Mouse (Mus musculus) liver, embryonic 12.5 days (tissue): ENCODE data around the gene Gm6904. TPM values are rescaled to one million over a fixed set of nuclear protein-coding genes. Genes with fewer than 3 reads are reported as not detected.

Experiments
- ATAC-seq: fragments of 200-750 bp; cut with Nextera tagmentation; 2 replicates; pipeline ENCODE4 v1.8.0; 2017; ENCODE audit warnings: moderate number of reproducible peaks, mild to moderate bottlenecking, moderate library complexity
- H3K27ac ChIP-seq: fragments of 300-500 bp; sonication (generic); 2 replicates; pipeline ENCODE4 v1.5.1; 2016; ENCODE audit warnings: mild to moderate bottlenecking
- H3K27me3 ChIP-seq: fragments of 300-500 bp; sonication (generic); replicated peaks from 2 replicates; pipeline ENCODE4 v1.6.1; 2016; ENCODE audit warnings: mild to moderate bottlenecking, moderate library complexity
- H3K36me3 ChIP-seq: fragments of 300-500 bp; sonication (generic); 2 replicates; pipeline ENCODE4 v1.6.1; 2016; ENCODE audit warnings: mild to moderate bottlenecking, moderate library complexity
- H3K4me1 ChIP-seq: fragments of 300-500 bp; sonication (generic); 2 replicates; pipeline ENCODE4 v1.6.1; 2016
- H3K4me2 ChIP-seq: fragments of 300-500 bp; sonication (generic); 2 replicates; pipeline ENCODE4 v1.6.1; 2016; ENCODE audit warnings: mild to moderate bottlenecking, moderate library complexity
- H3K4me3 ChIP-seq: fragments of 300-500 bp; sonication (generic); 2 replicates; pipeline ENCODE4 v1.5.1; 2016; ENCODE audit warnings: mild to moderate bottlenecking, moderate library complexity
- H3K9ac ChIP-seq: fragments of 300-500 bp; sonication (generic); 2 replicates; pipeline ENCODE4 v1.6.1; 2016; ENCODE audit warnings: mild to moderate bottlenecking, moderate library complexity
- H3K9me3 ChIP-seq: fragments of 300-500 bp; sonication (generic); replicated peaks from 2 replicates; pipeline ENCODE4 v1.6.1; 2016; ENCODE audit warnings: mild to moderate bottlenecking, moderate library complexity
- WGBS: fragments of 180-500 bp; shearing (Covaris S2); methylation state at CpG from one replicate; pipeline ENCODE4 v1.1.7; 2016; ENCODE audit not compliant: insufficient replicate concordance; 5-methylcytosine and 5-hydroxymethylcytosine counted together
- polyA plus RNA-seq: library from polyadenylated mRNA; unstranded; fragments of >200 nt; fragmentation: Nextera tagmentation; extraction: Ambion mirVana; gene quantifications from 2 replicates; pipeline ENCODE4 v1.2.1, GENCODE M21; 2016

Gm6904 gene
- polyA plus RNA-seq, 1 experiment from 2014 or later = not detected

- no peaks in the 10 kb centered on the region for H3K9me3 ChIP-seq
- no peaks in the 10 kb centered on the region for H3K27me3 ChIP-seq
- H3K4me2 ChIP-seq = no peak overlapping the region
- 81% methylated on average over 7 of the region's 7 CpGs for whole genome bisulfite sequencing
- ATAC-seq = no peak
- peaks cover 25% of the 10 kb centered on the region for H3K4me1 ChIP-seq
- no peak overlapping the region for H3K9ac ChIP-seq
- H3K27ac ChIP-seq = no peak overlapping the region
- H3K36me3 ChIP-seq = peaks cover 6% of the 10 kb centered on the region
- no peak overlapping the region for H3K4me3 ChIP-seq
These were observed 51.0 kb downstream of the Gm6904 start for GRCm38 (mm10) chr14:59209003-59209402.

GRCm38 (mm10) chr14:59205976-59206583 lies 53.9 kb downstream of the Gm6904 start:
- H3K27ac ChIP-seq = no peak overlapping the region
- peaks cover 33% of the 10 kb centered on the region for H3K4me1 ChIP-seq
- H3K27me3 ChIP-seq = no peaks in the 10 kb centered on the region
- H3K36me3 ChIP-seq = peaks cover 5% of the 10 kb centered on the region; the same call in 1 of the 2 replicates
- H3K4me3 ChIP-seq = no peak overlapping the region
- H3K4me2 ChIP-seq = 0 out of 2 replicates have a peak overlapping the region, but pooled peaks have one; percentile 1
- ATAC-seq = no peak
- WGBS = 63% methylated on average over 10 of the region's 10 CpGs
- H3K9ac ChIP-seq = no peak overlapping the region
- H3K9me3 ChIP-seq = no peaks in the 10 kb centered on the region

GRCm38 (mm10) chr14:59205461-59205860 lies 54.6 kb downstream of the Gm6904 start:
- H3K36me3 ChIP-seq = no peaks in the 10 kb centered on the region
- no peak overlapping the region for H3K27ac ChIP-seq
- peaks cover 37% of the 10 kb centered on the region for H3K4me1 ChIP-seq
- no peak overlapping the region for H3K4me3 ChIP-seq
- H3K27me3 ChIP-seq = no peaks in the 10 kb centered on the region
- 54% methylated on average over 7 of the region's 7 CpGs for WGBS
- no peaks in the 10 kb centered on the region for H3K9me3 ChIP-seq
- no peak overlapping the region for H3K9ac ChIP-seq
- H3K4me2 ChIP-seq = no peak overlapping the region
- ATAC-seq = no peak

- no peak for ATAC-seq
- Histone ChIP-seq H3K36me3 (no peaks in the 10 kb centered on the region), H3K9ac (peak overlapping the region; percentile 88), H3K4me2 (peak overlapping the region; percentile 92), H3K9me3 (no peaks in the 10 kb centered on the region), H3K4me1 (peaks cover 39% of the 10 kb centered on the region), H3K27me3 (no peaks in the 10 kb centered on the region), H3K27ac (peak overlapping the region; percentile 90), H3K4me3 (peak overlapping the region; percentile 83)
- 4% methylated on average over 21 of the region's 21 CpGs for WGBS
These were observed 58.3 kb downstream of the Gm6904 start for GRCm38 (mm10) chr14:59201604-59202215.

- Histone ChIP-seq H3K36me3 (no peaks in the 10 kb centered on the region), H3K9ac (peak within 1 kb of the TSS; percentile 88), H3K27me3 (no peaks in the 10 kb centered on the region), H3K9me3 (no peaks in the 10 kb centered on the region; the same call in 1 of the 2 replicates), H3K27ac (peak within 1 kb of the TSS; percentile 90), H3K4me2 (peak within 1 kb of the TSS; percentile 92), H3K4me3 (peak within 1 kb of the TSS; percentile 83), H3K4me1 (peaks cover 35% of the 10 kb centered on the region)
- ATAC-seq = peak; percentile 94
- WGBS = under 1% methylated on average over 94 of the region's 96 CpGs
These were observed 59.1 kb downstream of the Gm6904 start, which contains the start of gene Rcbtb1 for GRCm38 (mm10) chr14:59200711-59201603. Rcbtb1 (plus strand) TSS chr14:59201209.

Other genes with a start within 250 kb of the Gm6904 start
- not detected in 2 replicates for gene 1700129C05Rik, start 117.3 kb downstream of the Gm6904 start, polyA plus RNA-seq
- gene Gm5142, start 81.5 kb downstream of the Gm6904 start, polyA plus RNA-seq = not detected in 2 replicates
- gene Rcbtb1, start 59.0 kb downstream of the Gm6904 start, polyA plus RNA-seq = 30.4 and 30.8 TPM in 2 replicates
- not detected in 2 replicates for gene Phf11a, start 37.3 kb upstream of the Gm6904 start, polyA plus RNA-seq
- 0.49 and 0.60 TPM in 2 replicates for gene Phf11b, start 81.1 kb upstream of the Gm6904 start, polyA plus RNA-seq
- gene Phf11d, start 105.3 kb upstream of the Gm6904 start, polyA plus RNA-seq = 0.45 and 0.65 TPM in 2 replicates
- gene Phf11c, start 135.2 kb upstream of the Gm6904 start, polyA plus RNA-seq = 0.67 and 0.71 TPM in 2 replicates
- gene Setdb2, start 180.7 kb upstream of the Gm6904 start, polyA plus RNA-seq = 9.8 and 11.4 TPM in 2 replicates
- 37.8 and 40.4 TPM in 2 replicates for gene Cab39l, start 180.8 kb upstream of the Gm6904 start, polyA plus RNA-seq